In the genomic region with DNA sequence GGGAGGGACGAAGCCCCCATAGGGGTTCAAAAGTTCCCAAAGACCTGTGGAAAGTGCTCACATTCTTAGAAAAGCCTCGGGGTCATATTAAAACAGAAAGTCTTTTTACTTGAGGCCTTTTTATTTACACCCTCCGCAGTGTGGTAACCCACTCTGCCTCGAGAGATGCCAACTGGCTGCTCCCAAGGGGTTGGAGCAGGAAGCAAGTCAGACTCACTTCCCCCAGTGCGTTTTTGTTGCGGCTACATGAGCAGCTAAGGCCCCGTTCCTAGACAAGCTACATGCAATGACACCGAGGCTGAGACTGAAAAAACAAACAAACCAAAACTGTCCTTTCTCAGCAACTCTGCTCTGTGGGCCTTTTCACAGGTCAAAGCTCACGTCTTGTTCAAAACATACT, we compare ENCODE assay signal across 11 mouse cellular contexts. TPM values are rescaled to one million over a fixed set of nuclear protein-coding genes. Genes with fewer than 3 reads are reported as not detected.
DNase-seq lines count a peak whose midpoint lies in the region; ATAC-seq lines count a peak whose summit lies in the region.
"Had no signal": no experiment of that assay in that cellular context is flagged by ENCODE, and none has a peak within 500 bp of the region (broad histone marks: within the 10 kb centered on the region; RNA-seq: fewer than 3 reads in every experiment).

No protein-coding gene starts in this region.

- no peaks in the 10 kb centered on the region for H3K9me3 ChIP-seq in heart, embryonic 12.5 days (replicated peaks)
- no peaks in the 10 kb centered on the region for H3K9me3 ChIP-seq in midbrain, embryonic 10.5 days (replicated peaks)
- no peaks in the 10 kb centered on the region for H3K9me3 ChIP-seq in midbrain, embryonic 13.5 days
- no peaks in the 10 kb centered on the region for H3K9me3 ChIP-seq in stomach, embryonic 16.5 days (replicated peaks; ENCODE audit: control insufficient read depth, low read length)
- H3K9me3 ChIP-seq in intestine, embryonic 16.5 days (ENCODE audit: control insufficient read depth, low read length): no peaks in the 10 kb centered on the region
- H3K9me3 ChIP-seq: neural tube, embryonic 12.5 days had no signal

- H3K27me3 ChIP-seq in heart, embryonic 12.5 days (replicated peaks): no peaks in the 10 kb centered on the region
- 0 out of 2 replicates have a peak, but pooled peaks cover 8% of the 10 kb centered on the region for H3K27me3 ChIP-seq in midbrain, embryonic 10.5 days (ENCODE audit: low read depth, poor library complexity, severe bottlenecking)
- H3K27me3 ChIP-seq in midbrain, embryonic 13.5 days: no peaks in the 10 kb centered on the region
- no peaks in the 10 kb centered on the region for H3K27me3 ChIP-seq in stomach, embryonic 16.5 days (ENCODE audit: control insufficient read depth, insufficient read depth, low read length)
- no peaks in the 10 kb centered on the region; the same call in 1 of the 2 replicates for H3K27me3 ChIP-seq in intestine, embryonic 16.5 days (replicated peaks; ENCODE audit: control insufficient read depth, insufficient read depth, low read length)
- H3K27me3 ChIP-seq: neural tube, embryonic 12.5 days had no signal

- no peak for DNase-seq in heart, postnatal 25 days (ENCODE audit: low spot score)
- DNase-seq in midbrain, embryonic 10.5 days (ENCODE audit: low spot score): no peak
- DNase-seq in frontal cortex, postnatal 10 days (ENCODE audit: low spot score in 2 of 2): no peak
- DNase-seq: gastrocnemius, adult 2 months; kidney, postnatal 25 days had no signal

- H3K36me3 ChIP-seq in heart, embryonic 12.5 days: no peaks in the 10 kb centered on the region
- H3K36me3 ChIP-seq in midbrain, embryonic 10.5 days: no peaks in the 10 kb centered on the region
- H3K36me3 ChIP-seq in midbrain, embryonic 13.5 days: no peaks in the 10 kb centered on the region
- no peaks in the 10 kb centered on the region for H3K36me3 ChIP-seq in stomach, embryonic 16.5 days (ENCODE audit: control insufficient read depth, insufficient read depth, low read length)
- H3K36me3 ChIP-seq in intestine, embryonic 16.5 days (ENCODE audit: control insufficient read depth, insufficient read depth, low read length): no peaks in the 10 kb centered on the region
- H3K36me3 ChIP-seq: neural tube, embryonic 12.5 days had no signal

- H3K9ac ChIP-seq in heart, embryonic 12.5 days: no peak overlapping the region
- H3K9ac ChIP-seq in midbrain, embryonic 13.5 days (replicated peaks): no peak overlapping the region
- H3K9ac ChIP-seq in stomach, embryonic 16.5 days (ENCODE audit: low read length): no peak overlapping the region
- no peak overlapping the region for H3K9ac ChIP-seq in intestine, embryonic 16.5 days (ENCODE audit: low read depth, low read length)
- H3K9ac ChIP-seq: neural tube, embryonic 12.5 days had no signal

- H3K4me3 ChIP-seq in heart, embryonic 12.5 days: no peak overlapping the region
- H3K4me3 ChIP-seq in midbrain, embryonic 10.5 days: no peak overlapping the region
- no peak overlapping the region for H3K4me3 ChIP-seq in midbrain, embryonic 13.5 days (replicated peaks)
- H3K4me3 ChIP-seq in stomach, embryonic 16.5 days (replicated peaks; ENCODE audit: low read length): no peak overlapping the region
- no peak overlapping the region for H3K4me3 ChIP-seq in intestine, embryonic 16.5 days (ENCODE audit: low read length)
- H3K4me3 ChIP-seq: gastrocnemius, adult 2 months; neural tube, embryonic 12.5 days had no signal

- intact Hi-C loops in heart, postnatal 25 days (cut with DNase I): no loop called here

- 50% methylated on average over 9 of the region's 9 CpGs for WGBS in heart, embryonic 12.5 days
- WGBS in midbrain, embryonic 10.5 days: 64% methylated on average over 9 of the region's 9 CpGs
- 76% methylated on average over 9 of the region's 9 CpGs for WGBS in midbrain, embryonic 13.5 days
- whole genome bisulfite sequencing in stomach, embryonic 16.5 days: 57% methylated on average over 9 of the region's 9 CpGs
- WGBS in intestine, embryonic 16.5 days: 64% methylated on average over 9 of the region's 9 CpGs

- no peak overlapping the region for H3K4me2 ChIP-seq in heart, embryonic 12.5 days
- no peak overlapping the region for H3K4me2 ChIP-seq in midbrain, embryonic 13.5 days (replicated peaks)
- no peak overlapping the region for H3K4me2 ChIP-seq in stomach, embryonic 16.5 days (ENCODE audit: low read depth, low read length)
- no peak overlapping the region for H3K4me2 ChIP-seq in intestine, embryonic 16.5 days (ENCODE audit: low read depth, low read length)
- H3K4me2 ChIP-seq: neural tube, embryonic 12.5 days had no signal

- H3K27ac ChIP-seq in heart, embryonic 12.5 days (ENCODE audit: poor library complexity, severe bottlenecking): peak overlapping the region; percentile 66; the same call in 1 of the 2 replicates
- H3K27ac ChIP-seq in midbrain, embryonic 10.5 days (replicated peaks): peak overlapping the region; percentile 19; the same call in 1 of the 2 replicates
- no peak overlapping the region for H3K27ac ChIP-seq in midbrain, embryonic 13.5 days
- H3K27ac ChIP-seq in stomach, embryonic 16.5 days (ENCODE audit: low read length): peak overlapping the region; percentile 21; the same call in 1 of the 2 replicates
- no peak overlapping the region for H3K27ac ChIP-seq in intestine, embryonic 16.5 days (ENCODE audit: low read length)
- H3K27ac ChIP-seq: gastrocnemius, adult 2 months; neural tube, embryonic 12.5 days had no signal

- no peak for ATAC-seq in heart, embryonic 12.5 days (ENCODE audit: insufficient number of reproducible peaks, low FRiP score)
- no peak for ATAC-seq in midbrain, embryonic 13.5 days
- peak; percentile 47 to 62 for ATAC-seq in hematopoietic stem cell, adult 5-6 weeks (replicated peaks in 1 of 2; ENCODE audit: insufficient read depth in 1 of 2, low FRiP score in 2 of 2, low TSS enrichment in 1 of 2, low read depth in 1 of 2, poor library complexity in 2 of 2, severe bottlenecking in 2 of 2)
- ATAC-seq in stomach, embryonic 16.5 days (ENCODE audit: insufficient read depth, low FRiP score): no peak
- ATAC-seq in intestine, embryonic 16.5 days: no peak

- H3K4me1 ChIP-seq in heart, embryonic 12.5 days (replicated peaks): peaks cover 49% of the 10 kb centered on the region
- H3K4me1 ChIP-seq in midbrain, embryonic 10.5 days: peaks cover 11% of the 10 kb centered on the region
- H3K4me1 ChIP-seq in midbrain, embryonic 13.5 days (replicated peaks): peaks cover 10% of the 10 kb centered on the region
- peaks cover 13% of the 10 kb centered on the region for H3K4me1 ChIP-seq in stomach, embryonic 16.5 days (ENCODE audit: control insufficient read depth, insufficient read depth, low read length)
- peaks cover 5% of the 10 kb centered on the region; the same call in 1 of the 2 replicates for H3K4me1 ChIP-seq in intestine, embryonic 16.5 days (ENCODE audit: control insufficient read depth, insufficient read depth, low read length)
- H3K4me1 ChIP-seq: neural tube, embryonic 12.5 days had no signal

RNA-seq across cellular contexts. Expression of a gene that starts 8.4 kb away (rescaled TPM):
- 99.4 and 110 TPM in 2 replicates for polyA plus RNA-seq in heart, embryonic 12.5 days (2016; fragmentation: Nextera tagmentation; extraction: Ambion mirVana)
- total RNA-seq in heart, postnatal 25 days (2021): 100 to 1,000 TPM; 153 to 157 TPM
- 23.8 and 34.5 TPM in 2 replicates for polyA plus RNA-seq in midbrain, embryonic 10.5 days (2016; fragmentation: Nextera tagmentation; extraction: Ambion mirVana)
- 57.6 and 63.5 TPM in 2 replicates for polyA plus RNA-seq in midbrain, embryonic 13.5 days (2015; fragmentation: Nextera tagmentation; extraction: Ambion mirVana)
- 7.1 and 7.5 TPM in 2 replicates for total RNA-seq in hematopoietic stem cell, adult 5-6 weeks (2017)
- polyA plus RNA-seq in stomach, embryonic 16.5 days (2015; fragmentation: Nextera tagmentation; extraction: Ambion mirVana): 53.7 and 58.0 TPM in 2 replicates
- 116 and 117 TPM in 2 replicates for polyA plus RNA-seq in intestine, embryonic 16.5 days (2015; fragmentation: Nextera tagmentation; extraction: Ambion mirVana)

RNA-seq across cellular contexts. Expression of a gene that starts 53.5 kb away (rescaled TPM):
- polyA plus RNA-seq in heart, embryonic 12.5 days (2016; fragmentation: Nextera tagmentation; extraction: Ambion mirVana): 40.0 and 40.1 TPM in 2 replicates
- total RNA-seq in heart, postnatal 25 days (2021): 10 to 100 TPM; 30.5 to 39.7 TPM
- polyA plus RNA-seq in midbrain, embryonic 10.5 days (2016; fragmentation: Nextera tagmentation; extraction: Ambion mirVana): 52.0 and 55.8 TPM in 2 replicates
- polyA plus RNA-seq in midbrain, embryonic 13.5 days (2015; fragmentation: Nextera tagmentation; extraction: Ambion mirVana): 54.7 and 55.2 TPM in 2 replicates
- total RNA-seq in hematopoietic stem cell, adult 5-6 weeks (2017): 46.4 and 55.3 TPM in 2 replicates
- polyA plus RNA-seq in stomach, embryonic 16.5 days (2015; fragmentation: Nextera tagmentation; extraction: Ambion mirVana): 47.2 and 47.3 TPM in 2 replicates
- 39.4 and 39.5 TPM in 2 replicates for polyA plus RNA-seq in intestine, embryonic 16.5 days (2015; fragmentation: Nextera tagmentation; extraction: Ambion mirVana)

RNA-seq across cellular contexts. Expression of a gene that starts 59.1 kb away (rescaled TPM):
- polyA plus RNA-seq in heart, embryonic 12.5 days (2016; fragmentation: Nextera tagmentation; extraction: Ambion mirVana): 57.4 and 60.8 TPM in 2 replicates
- 10 to 100 TPM; 65.5 to 74.3 TPM for total RNA-seq in heart, postnatal 25 days (2021)
- 41.4 and 43.3 TPM in 2 replicates for polyA plus RNA-seq in midbrain, embryonic 10.5 days (2016; fragmentation: Nextera tagmentation; extraction: Ambion mirVana)
- 50.5 and 55.1 TPM in 2 replicates for polyA plus RNA-seq in midbrain, embryonic 13.5 days (2015; fragmentation: Nextera tagmentation; extraction: Ambion mirVana)
- 11.6 and 21.4 TPM in 2 replicates for total RNA-seq in hematopoietic stem cell, adult 5-6 weeks (2017)
- 48.7 and 62.2 TPM in 2 replicates for polyA plus RNA-seq in stomach, embryonic 16.5 days (2015; fragmentation: Nextera tagmentation; extraction: Ambion mirVana)
- 33.8 and 34.3 TPM in 2 replicates for polyA plus RNA-seq in intestine, embryonic 16.5 days (2015; fragmentation: Nextera tagmentation; extraction: Ambion mirVana)

Comparison
In these comparisons a context has a peak if more than half of its experiments do, and no peak if none do; other contexts are left out.
1. H3K27ac ChIP-seq: peak in heart, embryonic 12.5 days (single experiment), midbrain, embryonic 10.5 days (single experiment) and stomach, embryonic 16.5 days (single experiment); none in midbrain, embryonic 13.5 days (single experiment) and intestine, embryonic 16.5 days (single experiment).
2. ATAC-seq: peak in hematopoietic stem cell, adult 5-6 weeks (2 of 2); none in heart, embryonic 12.5 days (single experiment), midbrain, embryonic 13.5 days (single experiment), stomach, embryonic 16.5 days (single experiment) and intestine, embryonic 16.5 days (single experiment).